Mouse (Mus musculus): ENCODE data around the gene Cnnm2. TPM values are rescaled to one million over a fixed set of nuclear protein-coding genes. Genes with fewer than 3 reads are reported as not detected.

The Cnnm2 gene
- total and polyA plus RNA-seq, 3 experiments = 4.0 to 10.7 TPM; not detected in 1

DNA sequence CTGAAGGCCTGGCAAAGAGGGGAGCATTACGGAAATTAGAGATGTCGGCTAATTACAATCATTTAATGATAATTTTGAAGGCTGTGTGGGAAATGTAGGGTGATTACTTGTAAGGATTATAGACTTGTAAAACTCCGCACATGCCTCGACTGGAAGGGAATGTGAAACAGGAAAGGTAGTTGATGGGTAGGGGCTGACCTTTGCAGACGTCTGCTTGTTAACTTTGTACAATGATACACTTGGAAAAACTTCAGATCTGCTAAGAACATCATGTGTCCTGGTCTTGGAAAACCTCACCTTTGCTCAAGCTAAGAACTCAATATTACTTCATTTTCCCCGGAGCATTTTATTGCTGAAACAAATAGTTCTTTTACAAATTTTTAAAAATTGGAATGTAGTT is 10.4 kb downstream of the Cnnm2 start:
- no peaks in the 10 kb centered on the region for H3K9me3 ChIP-seq (replicated peaks; ENCODE audit: insufficient read depth, low read length)
- peaks cover 0 to 7% of the 10 kb centered on the region in 2 experiments; a peak in 3 of 4 replicates for H3K4me1 ChIP-seq (ENCODE audit: control insufficient read depth in 1 of 2, insufficient read depth in 2 of 2, low read length in 2 of 2)
- no peak overlapping the region for H3K9ac ChIP-seq (ENCODE audit: control insufficient read depth, low read depth, low read length, poor library complexity, severe bottlenecking)
- no peak overlapping the region for H3K27ac ChIP-seq (ENCODE audit: control insufficient read depth, low read depth, low read length)
- H3K27me3 ChIP-seq (ENCODE audit: control insufficient read depth in 1 of 2, insufficient read depth in 2 of 2, low read length in 2 of 2) = no peaks in the 10 kb centered on the region
- H3K4me3 ChIP-seq (ENCODE audit: control insufficient read depth in 1 of 2, insufficient read depth in 1 of 2, low read depth in 2 of 2, low read length in 2 of 2) = no peak overlapping the region
- H3K36me3 ChIP-seq (ENCODE audit: control insufficient read depth in 1 of 2, insufficient read depth in 2 of 2, low read length in 2 of 2) = peaks cover 0 to 11% of the 10 kb centered on the region in 2 experiments; a peak in 2 of 4 replicates
- TF ChIP-seq TBP (IDR thresholded peaks at IDR 0.05; ENCODE audit: low read depth, low read length) = no peak
- no peak for TF ChIP-seq MYC (IDR thresholded peaks at IDR 0.05; ENCODE audit: low read depth, low read length)
- TF ChIP-seq NRF1 (IDR thresholded peaks at IDR 0.05; ENCODE audit: insufficient read depth, low read depth, low read length, poor library complexity, severe bottlenecking) = no peak
- no peak for TF ChIP-seq POLR2A (IDR thresholded peaks at IDR 0.05; ENCODE audit: control insufficient read depth in 1 of 2, insufficient read depth in 1 of 2, low read depth in 1 of 2, low read length in 2 of 2, poor library complexity in 1 of 2)
- TF ChIP-seq KAT2A (conservative IDR thresholded peaks at IDR 0.05; ENCODE audit: low read depth, low read length) = no peak
- TF ChIP-seq MAZ (IDR thresholded peaks at IDR 0.05; ENCODE audit: low read depth, low read length) = no peak
- DNase-seq (ENCODE audit: low read depth, low spot score) = no peak
- peaks cover 2% of the 10 kb centered on the region; the same call in 1 of the 2 replicates for H3K79me2 ChIP-seq (ENCODE audit: control insufficient read depth, insufficient read depth, low read length, poor library complexity)

DNA sequence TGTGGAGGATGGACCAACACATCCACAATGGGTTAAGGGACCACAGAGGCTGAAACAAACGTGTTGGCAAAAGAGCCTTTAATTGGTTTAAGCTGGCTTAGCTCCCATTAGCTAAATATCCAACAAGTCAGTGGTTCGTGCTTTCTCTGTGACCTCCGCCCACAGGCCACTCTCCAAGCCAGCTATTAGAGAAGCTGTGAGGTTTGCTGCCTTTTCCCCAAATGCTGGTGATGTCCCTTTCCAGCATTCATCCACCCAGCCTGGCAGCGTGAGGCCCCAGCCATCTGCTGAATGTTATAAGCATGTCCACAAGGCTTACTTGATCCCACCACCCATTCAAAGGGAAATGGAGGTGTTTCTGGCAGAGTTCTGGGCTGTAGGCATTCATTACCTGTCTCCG is 15.0 kb downstream of the Cnnm2 start:
- no peak overlapping the region for H3K4me3 ChIP-seq (ENCODE audit: control insufficient read depth in 1 of 2, insufficient read depth in 1 of 2, low read depth in 2 of 2, low read length in 2 of 2)
- H3K79me2 ChIP-seq (ENCODE audit: control insufficient read depth, insufficient read depth, low read length, poor library complexity) = no peaks in the 10 kb centered on the region
- H3K4me1 ChIP-seq (ENCODE audit: control insufficient read depth in 1 of 2, insufficient read depth in 2 of 2, low read length in 2 of 2) = peaks cover 0 to 6% of the 10 kb centered on the region in 2 experiments; a peak in 1 of 4 replicates
- DNase-seq (ENCODE audit: low read depth, low spot score) = no peak
- no peaks in the 10 kb centered on the region for H3K9me3 ChIP-seq (replicated peaks; ENCODE audit: insufficient read depth, low read length)
- TF ChIP-seq GATA1 (IDR thresholded peaks at IDR 0.05; ENCODE audit: low read depth, low read length) (no peak), ZKSCAN1 (IDR thresholded peaks at IDR 0.05; ENCODE audit: low read depth, low read length) (no peak), USF2 (IDR thresholded peaks at IDR 0.05; ENCODE audit: borderline replicate concordance in 1 of 2, insufficient read depth in 1 of 2, low read depth in 1 of 2, low read length in 2 of 2) (no peak), SMC3 (IDR thresholded peaks at IDR 0.05; ENCODE audit: low read depth, low read length) (no peak), E2F4 (IDR thresholded peaks at IDR 0.05; ENCODE audit: borderline replicate concordance, low read depth, low read length) (no peak), MXI1 (IDR thresholded peaks at IDR 0.05; ENCODE audit: low read depth, low read length) (no peak), BHLHE40 (IDR thresholded peaks at IDR 0.05; ENCODE audit: borderline replicate concordance, low read depth, low read length) (no peak), POLR2AphosphoS2 (IDR thresholded peaks at IDR 0.05; ENCODE audit: low read length) (no peak), JUND (IDR thresholded peaks at IDR 0.05; ENCODE audit: low read depth, low read length) (no peak), CHD1 (IDR thresholded peaks at IDR 0.05; ENCODE audit: low read depth, low read length) (no peak), CHD2 (IDR thresholded peaks at IDR 0.05; ENCODE audit: low read length) (no peak), TCF12 (IDR thresholded peaks at IDR 0.05; ENCODE audit: low read depth, low read length) (no peak), RAD21 (IDR thresholded peaks at IDR 0.05; ENCODE audit: low read depth, low read length) (no peak), NELFE (IDR thresholded peaks at IDR 0.05; ENCODE audit: low read depth, low read length) (no peak), MAFK (IDR thresholded peaks at IDR 0.05; ENCODE audit: borderline replicate concordance, low read depth, low read length) (no peak), MAX (IDR thresholded peaks at IDR 0.05; ENCODE audit: low read length) (no peak)
- no peak overlapping the region for H3K9ac ChIP-seq (ENCODE audit: control insufficient read depth, low read depth, low read length, poor library complexity, severe bottlenecking)
- H3K36me3 ChIP-seq (ENCODE audit: control insufficient read depth in 1 of 2, insufficient read depth in 2 of 2, low read length in 2 of 2) = no peaks in the 10 kb centered on the region
- no peak overlapping the region for H3K27ac ChIP-seq (ENCODE audit: control insufficient read depth, low read depth, low read length)
- no peaks in the 10 kb centered on the region for H3K27me3 ChIP-seq (ENCODE audit: control insufficient read depth in 1 of 2, insufficient read depth in 2 of 2, low read length in 2 of 2)
